In genomic region chr17:56034040-56034725, GRCm38 (mm10) we compare ENCODE assay signal across 9 mouse cellular contexts. TPM values are rescaled to one million over a fixed set of nuclear protein-coding genes. Genes with fewer than 3 reads are reported as not detected.
A peak's percentile ranks its signal among the peaks of the same experiment; 100 is the strongest.
DNase-seq lines count a peak whose midpoint lies in the region; ATAC-seq and TF ChIP-seq lines count a peak whose summit lies in the region.
"Had no signal": no experiment of that assay in that cellular context is flagged by ENCODE, and none has a peak within 500 bp of the region (broad histone marks: within the 10 kb centered on the region; RNA-seq: fewer than 3 reads in every experiment).

No protein-coding gene starts in this region.

- H3K4me1 ChIP-seq in kidney, embryonic 15.5 days, result peaks cover 62% of the 10 kb centered on the region
- peaks cover 19 to 65% of the 10 kb centered on the region in 2 experiments for H3K4me1 ChIP-seq in CH12.LX (ENCODE audit: control insufficient read depth in 1 of 2, insufficient read depth in 2 of 2)
- peaks cover 36% of the 10 kb centered on the region for H3K4me1 ChIP-seq in embryonic facial prominence, embryonic 13.5 days
- H3K4me1 ChIP-seq in liver, embryonic 12.5 days, result peaks cover 74% of the 10 kb centered on the region

- no peak for TF ChIP-seq POLR2A in CH12.LX (IDR thresholded peaks at IDR 0.05; ENCODE audit: low read depth, low read length)

- H3K9me3 ChIP-seq in kidney, embryonic 15.5 days (replicated peaks), result no peaks in the 10 kb centered on the region
- no peaks in the 10 kb centered on the region for H3K9me3 ChIP-seq in CH12.LX (replicated peaks; ENCODE audit: low read length)
- H3K9me3 ChIP-seq in embryonic facial prominence, embryonic 13.5 days, result no peaks in the 10 kb centered on the region
- no peaks in the 10 kb centered on the region for H3K9me3 ChIP-seq in liver, embryonic 12.5 days (replicated peaks)

- no peak for TF ChIP-seq RAD21 in CH12.LX (IDR thresholded peaks at IDR 0.05; ENCODE audit: low read depth, low read length)

- ATAC-seq in kidney, embryonic 15.5 days (replicated peaks; ENCODE audit: low FRiP score), result no peak
- no peak for ATAC-seq in embryonic facial prominence, embryonic 13.5 days (ENCODE audit: insufficient number of reproducible peaks, insufficient read depth, low FRiP score, low TSS enrichment, low read depth)
- ATAC-seq in liver, embryonic 12.5 days, result no peak

- no peak for TF ChIP-seq CTCF in CH12.LX (conservative IDR thresholded peaks at IDR 0.05 in 1 of 2, IDR thresholded peaks at IDR 0.05 in 1 of 2; ENCODE audit: low read depth in 2 of 2, low read length in 2 of 2)

- dilution Hi-C loops in CH12.LX (cut with MboI; ENCODE audit: extremely low pct_ligation_motif_present, extremely low pct_unique_long_range_greater_than_20kb, low sequenced_read_pairs), result no loop called here

- H3K36me3 ChIP-seq in kidney, embryonic 15.5 days, result peaks cover 34% of the 10 kb centered on the region
- peaks cover 17 to 46% of the 10 kb centered on the region in 2 experiments for H3K36me3 ChIP-seq in CH12.LX (replicated peaks in 1 of 2; ENCODE audit: control insufficient read depth in 1 of 2, insufficient read depth in 1 of 2, low read length in 1 of 2)
- peaks cover 43% of the 10 kb centered on the region for H3K36me3 ChIP-seq in embryonic facial prominence, embryonic 13.5 days
- peaks cover 50% of the 10 kb centered on the region for H3K36me3 ChIP-seq in liver, embryonic 12.5 days

- H3K79me2 ChIP-seq in CH12.LX (replicated peaks; ENCODE audit: control insufficient read depth, extremely low read depth, insufficient read depth, poor library complexity, severe bottlenecking), result peaks cover 67% of the 10 kb centered on the region

- no peaks in the 10 kb centered on the region for H3K27me3 ChIP-seq in kidney, embryonic 15.5 days
- H3K27me3 ChIP-seq in CH12.LX (replicated peaks), result no peaks in the 10 kb centered on the region
- H3K27me3 ChIP-seq in embryonic facial prominence, embryonic 13.5 days, result no peaks in the 10 kb centered on the region
- no peaks in the 10 kb centered on the region for H3K27me3 ChIP-seq in liver, embryonic 12.5 days (replicated peaks)

- peak overlapping the region; percentile 65; the same call in 1 of the 2 replicates for H3K4me2 ChIP-seq in kidney, embryonic 15.5 days
- H3K4me2 ChIP-seq in CH12.LX (ENCODE audit: insufficient read depth, low read depth, poor library complexity, severe bottlenecking), result peak overlapping the region; percentile 88
- H3K4me2 ChIP-seq in embryonic facial prominence, embryonic 13.5 days, result peak overlapping the region; percentile 63
- H3K4me2 ChIP-seq in liver, embryonic 12.5 days, result peak overlapping the region; percentile 71

- WGBS in kidney, embryonic 15.5 days, result 85% methylated on average over 7 of the region's 7 CpGs
- WGBS in embryonic facial prominence, embryonic 13.5 days, result 85% methylated on average over 7 of the region's 7 CpGs
- 70% methylated on average over 7 of the region's 7 CpGs for WGBS in liver, embryonic 12.5 days (ENCODE audit: insufficient replicate concordance)

- no peak overlapping the region for H3K27ac ChIP-seq in kidney, embryonic 15.5 days
- H3K27ac ChIP-seq in CH12.LX (ENCODE audit: insufficient read depth, low read depth), result no peak overlapping the region
- H3K27ac ChIP-seq in embryonic facial prominence, embryonic 13.5 days, result no peak overlapping the region
- peak overlapping the region; percentile 92 for H3K27ac ChIP-seq in liver, embryonic 12.5 days

- 0 out of 2 replicates have a peak overlapping the region, but pooled peaks have one; percentile 82 for H3K4me3 ChIP-seq in kidney, embryonic 15.5 days (replicated peaks)
- H3K4me3 ChIP-seq in CH12.LX (replicated peaks in 1 of 3; ENCODE audit: low read depth in 2 of 3, low read length in 2 of 3, poor library complexity in 1 of 3), result peak overlapping the region in 1 of 3 experiments; percentile 94
- H3K4me3 ChIP-seq in embryonic facial prominence, embryonic 13.5 days, result peak overlapping the region; percentile 89
- H3K4me3 ChIP-seq in liver, embryonic 12.5 days, result peak overlapping the region; percentile 87

- 0 out of 2 replicates have a peak overlapping the region, but pooled peaks have one; percentile 95 for H3K9ac ChIP-seq in kidney, embryonic 15.5 days
- no peak overlapping the region; the same call in 1 of the 2 replicates for H3K9ac ChIP-seq in CH12.LX (ENCODE audit: insufficient read depth, low read depth)
- H3K9ac ChIP-seq in embryonic facial prominence, embryonic 13.5 days, result peak overlapping the region; percentile 95
- peak overlapping the region; percentile 97 for H3K9ac ChIP-seq in liver, embryonic 12.5 days

- in situ Hi-C loops in CH12.LX (cut with MboI; ENCODE audit: low pct_ligation_motif_present, low pct_unique_long_range_greater_than_20kb, low sequenced_read_pairs), result no loop called here

- no peak for DNase-seq in kidney, postnatal 10 days
- DNase-seq in CH12.LX (ENCODE audit: extremely low read depth), result no peak
- no peak for DNase-seq in lung, postnatal 36 days
- no peak for DNase-seq in kidney, adult 9 months
- DNase-seq in right cerebral cortex, postnatal 25 days, result no peak
- DNase-seq: kidney, adult 2 months had no signal

- no peak for TF ChIP-seq EP300 in CH12.LX (IDR thresholded peaks at IDR 0.05; ENCODE audit: low read length)

TF ChIP-seq in CH12.LX, 34 proteins besides CTCF, POLR2A, EP300 and RAD21:
- no peak for TF ChIP-seq CHD2 (IDR thresholded peaks at IDR 0.05; ENCODE audit: low read length)
- TF ChIP-seq JUN (IDR thresholded peaks at IDR 0.05; ENCODE audit: insufficient read depth, low read depth, low read length), result no peak
- no peak for TF ChIP-seq MXI1 (IDR thresholded peaks at IDR 0.05; ENCODE audit: low read depth, low read length)
- TF ChIP-seq SMC3 (IDR thresholded peaks at IDR 0.05; ENCODE audit: low read depth, low read length), result no peak
- no peak for TF ChIP-seq MAX (IDR thresholded peaks at IDR 0.05; ENCODE audit: low read length)

RNA-seq across cellular contexts. Expression of gene Sh3gl1, which starts 2.3 kb away (rescaled TPM):
- 168 and 175 TPM in 2 replicates for polyA plus RNA-seq in kidney, embryonic 15.5 days (2015; fragmentation: Nextera tagmentation; extraction: Ambion mirVana)
- total RNA-seq in CH12.LX (2012; rRNA removed), result 29.3 and 33.5 TPM in 2 replicates
- total RNA-seq in CH12.LX (2014; rRNA removed), result 38.0 and 39.4 TPM in 2 replicates
- 32.1 and 39.0 TPM in 2 replicates for polyA plus RNA-seq in CH12.LX (2012; ENCODE audit: insufficient read length, low read depth)
- polyA plus RNA-seq in embryonic facial prominence, embryonic 13.5 days (2015; fragmentation: Nextera tagmentation; extraction: Ambion mirVana), result 175 and 185 TPM in 2 replicates
- polyA plus RNA-seq in liver, embryonic 12.5 days (2016; fragmentation: Nextera tagmentation; extraction: Ambion mirVana), result 66.4 and 67.9 TPM in 2 replicates

RNA-seq across cellular contexts. Expression of gene Chaf1a, which starts 6.1 kb away (rescaled TPM):
- 26.9 and 30.8 TPM in 2 replicates for polyA plus RNA-seq in kidney, embryonic 15.5 days (2015; fragmentation: Nextera tagmentation; extraction: Ambion mirVana)
- 39.3 and 55.0 TPM in 2 replicates for total RNA-seq in CH12.LX (2012; rRNA removed)
- total RNA-seq in CH12.LX (2014; rRNA removed), result 18.4 and 18.6 TPM in 2 replicates
- 97.1 and 135 TPM in 2 replicates for polyA plus RNA-seq in CH12.LX (2012; ENCODE audit: insufficient read length, low read depth)
- 25.8 and 34.8 TPM in 2 replicates for polyA plus RNA-seq in embryonic facial prominence, embryonic 13.5 days (2015; fragmentation: Nextera tagmentation; extraction: Ambion mirVana)
- polyA plus RNA-seq in liver, embryonic 12.5 days (2016; fragmentation: Nextera tagmentation; extraction: Ambion mirVana), result 34.3 and 37.6 TPM in 2 replicates

RNA-seq across cellular contexts. Expression of gene Mpnd, which starts 28.7 kb away (rescaled TPM):
- 97.4 and 103 TPM in 2 replicates for polyA plus RNA-seq in kidney, embryonic 15.5 days (2015; fragmentation: Nextera tagmentation; extraction: Ambion mirVana)
- total RNA-seq in CH12.LX (2012; rRNA removed) (38.9 and 55.1 TPM in 2 replicates), CH12.LX (2014; rRNA removed) (23.4 and 24.5 TPM in 2 replicates)
- polyA plus RNA-seq in CH12.LX (2012; ENCODE audit: insufficient read length, low read depth), result 25.3 and 26.8 TPM in 2 replicates
- polyA plus RNA-seq in embryonic facial prominence, embryonic 13.5 days (2015; fragmentation: Nextera tagmentation; extraction: Ambion mirVana), result 132 and 134 TPM in 2 replicates
- polyA plus RNA-seq in liver, embryonic 12.5 days (2016; fragmentation: Nextera tagmentation; extraction: Ambion mirVana), result 27.4 and 29.1 TPM in 2 replicates

RNA-seq across cellular contexts. Expression of gene Stap2, which starts 28.8 kb away (rescaled TPM):
- 14.5 and 15.5 TPM in 2 replicates for polyA plus RNA-seq in kidney, embryonic 15.5 days (2015; fragmentation: Nextera tagmentation; extraction: Ambion mirVana)
- total RNA-seq in CH12.LX (2012; rRNA removed) (2.2 and 3.2 TPM in 2 replicates), CH12.LX (2014; rRNA removed) (0.41 and 0.52 TPM in 2 replicates)
- 0.51 and 0.91 TPM in 2 replicates for polyA plus RNA-seq in CH12.LX (2012; ENCODE audit: insufficient read length, low read depth)
- polyA plus RNA-seq in embryonic facial prominence, embryonic 13.5 days (2015; fragmentation: Nextera tagmentation; extraction: Ambion mirVana), result 10.2 TPM in 2 replicates
- 1.8 and 2.1 TPM in 2 replicates for polyA plus RNA-seq in liver, embryonic 12.5 days (2016; fragmentation: Nextera tagmentation; extraction: Ambion mirVana)

RNA-seq across cellular contexts. Expression of gene Ubxn6, which starts 40.6 kb away (rescaled TPM):
- 42.2 and 45.6 TPM in 2 replicates for polyA plus RNA-seq in kidney, embryonic 15.5 days (2015; fragmentation: Nextera tagmentation; extraction: Ambion mirVana)
- total RNA-seq in CH12.LX (2012; rRNA removed) (26.8 and 27.8 TPM in 2 replicates), CH12.LX (2014; rRNA removed) (23.9 and 29.1 TPM in 2 replicates)
- 24.6 and 26.9 TPM in 2 replicates for polyA plus RNA-seq in CH12.LX (2012; ENCODE audit: insufficient read length, low read depth)
- 47.6 and 51.2 TPM in 2 replicates for polyA plus RNA-seq in embryonic facial prominence, embryonic 13.5 days (2015; fragmentation: Nextera tagmentation; extraction: Ambion mirVana)
- polyA plus RNA-seq in liver, embryonic 12.5 days (2016; fragmentation: Nextera tagmentation; extraction: Ambion mirVana), result 15.8 and 17.9 TPM in 2 replicates
